In the genomic region with DNA sequence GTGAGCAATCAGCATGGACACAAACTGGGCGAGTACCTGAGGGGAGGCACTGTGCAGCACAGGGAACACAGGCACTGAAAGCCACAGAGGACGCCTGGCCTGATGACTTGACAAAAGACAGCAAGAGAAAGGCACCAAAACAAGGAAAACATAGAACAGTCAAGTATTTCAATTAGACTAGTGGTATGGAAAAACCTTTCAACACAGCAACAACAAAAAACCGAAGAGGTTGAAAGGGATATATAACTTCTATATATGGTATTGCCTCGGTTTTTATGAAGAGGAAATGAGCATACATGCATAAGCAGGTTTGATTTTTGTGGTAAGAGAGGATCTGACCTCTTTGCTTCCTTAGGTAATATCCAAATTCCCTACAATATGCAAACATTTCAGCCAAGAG, we compare ENCODE assay signal across 31 mouse cellular contexts. TPM values are rescaled to one million over a fixed set of nuclear protein-coding genes. Genes with fewer than 3 reads are reported as not detected.
DNase-seq lines count a peak whose midpoint lies in the region; ATAC-seq and TF ChIP-seq lines count a peak whose summit lies in the region.
"Had no signal": no experiment of that assay in that cellular context is flagged by ENCODE, and none has a peak within 500 bp of the region (broad histone marks: within the 10 kb centered on the region; RNA-seq: fewer than 3 reads in every experiment).

No protein-coding gene starts in this region.

- H3K4me1 ChIP-seq in thymus, adult 2 months (replicated peaks; ENCODE audit: control insufficient read depth, insufficient read depth, low read length) = peaks cover 29% of the 10 kb centered on the region
- H3K4me1 ChIP-seq in olfactory bulb, adult 2 months (ENCODE audit: control insufficient read depth, insufficient read depth, low read length) = peaks cover 22% of the 10 kb centered on the region
- H3K4me1 ChIP-seq in liver, embryonic 11.5 days (replicated peaks; ENCODE audit: control insufficient read depth, insufficient read depth, low read length) = no peaks in the 10 kb centered on the region

- no peak for TF ChIP-seq POLR2A in thymus, adult 2 months (IDR thresholded peaks at IDR 0.05; ENCODE audit: control insufficient read depth, extremely low read depth, insufficient read depth, low read length, poor library complexity)
- TF ChIP-seq POLR2A in olfactory bulb, adult 2 months (IDR thresholded peaks at IDR 0.05; ENCODE audit: insufficient read depth, low read depth, low read length) = no peak

- peak overlapping the region; percentile 79 for H3K27ac ChIP-seq in thymus, adult 2 months (ENCODE audit: control insufficient read depth, insufficient read depth, low read length)
- peak overlapping the region; percentile 46 for H3K27ac ChIP-seq in olfactory bulb, adult 2 months (ENCODE audit: insufficient read depth, low read depth, low read length)
- H3K27ac ChIP-seq in liver, embryonic 11.5 days (ENCODE audit: low read depth, low read length) = no peak overlapping the region
- H3K27ac ChIP-seq: gastrocnemius, adult 2 months; hindbrain, embryonic 10.5 days; liver, embryonic 13.5 days; macrophage had no signal

- DNase-seq in thymus, adult 2 months = peak; percentile 19
- DNase-seq in thymus, postnatal 36 days = no peak
- DNase-seq in T-cell, adult 2 months (ENCODE audit: low spot score) = peak; percentile 10
- no peak for DNase-seq in liver, embryonic 11.5 days (ENCODE audit: low spot score)
- DNase-seq in layer of hippocampus, adult 8-10 months (ENCODE audit: low spot score in 2 of 2) = no peak
- DNase-seq in adrenal gland, postnatal 10 days = no peak
- DNase-seq: adrenal gland, postnatal 25 days; cerebellum, adult 11-12 months; cerebellum, postnatal 14 days; gastrocnemius, adult 2 months; gastrocnemius, postnatal 36 days; heart, adult 18-20 months; kidney, adult 8-10 months; kidney, postnatal 10 days; left cerebral cortex, postnatal 4 days; liver, embryonic 13.5 days; lung, adult 18-20 months; midbrain, embryonic 14.5 days; right cerebral cortex, adult 18-20 months had no signal

- no peak for ATAC-seq in liver, embryonic 11.5 days (replicated peaks; ENCODE audit: low FRiP score)
- ATAC-seq: forebrain, embryonic 16.5 days; hindbrain, embryonic 16.5 days; intestine, embryonic 16.5 days; lung, postnatal 0 days had no signal

- no peak overlapping the region for H3K4me2 ChIP-seq in liver, embryonic 11.5 days
- H3K4me2 ChIP-seq: heart, embryonic 12.5 days; liver, embryonic 13.5 days had no signal

- no peak overlapping the region for H3K9ac ChIP-seq in liver, embryonic 11.5 days (ENCODE audit: low read depth, low read length)
- H3K9ac ChIP-seq: heart, embryonic 12.5 days; liver, embryonic 13.5 days had no signal

- no peak overlapping the region for H3K4me3 ChIP-seq in thymus, adult 2 months (ENCODE audit: control insufficient read depth, insufficient read depth, low read length)
- no peak overlapping the region for H3K4me3 ChIP-seq in olfactory bulb, adult 2 months (ENCODE audit: insufficient read depth, low read depth, low read length)
- H3K4me3 ChIP-seq in liver, embryonic 11.5 days (ENCODE audit: low read depth, low read length) = no peak overlapping the region
- H3K4me3 ChIP-seq: erythroblast, embryonic 14.5 days; gastrocnemius, adult 2 months; heart, embryonic 12.5 days; hindbrain, embryonic 10.5 days; left cerebral cortex, adult 2 months; liver, embryonic 13.5 days had no signal

- WGBS in thymus, adult 2 months = 17% methylated on average over 4 of the region's 4 CpGs
- WGBS in olfactory bulb, adult 2 months = 75% methylated on average over 4 of the region's 4 CpGs
- 80% methylated on average over 4 of the region's 4 CpGs for WGBS in liver, embryonic 11.5 days

- no peaks in the 10 kb centered on the region for H3K27me3 ChIP-seq in thymus, adult 2 months (ENCODE audit: control insufficient read depth, insufficient read depth, low read length)
- H3K27me3 ChIP-seq in liver, embryonic 11.5 days (replicated peaks; ENCODE audit: control insufficient read depth, insufficient read depth, low read length) = no peaks in the 10 kb centered on the region
- H3K27me3 ChIP-seq: heart, embryonic 12.5 days; liver, embryonic 13.5 days had no signal

- H3K9me3 ChIP-seq in liver, embryonic 11.5 days (ENCODE audit: control insufficient read depth, low read length) = no peaks in the 10 kb centered on the region; the same call in 1 of the 2 replicates
- H3K9me3 ChIP-seq: G1E; heart, embryonic 12.5 days; liver, embryonic 13.5 days had no signal

- peaks cover 11% of the 10 kb centered on the region for H3K36me3 ChIP-seq in thymus, adult 2 months (ENCODE audit: control insufficient read depth, insufficient read depth, low read length)
- peaks cover 12% of the 10 kb centered on the region for H3K36me3 ChIP-seq in liver, embryonic 11.5 days (ENCODE audit: control insufficient read depth, insufficient read depth, low read length)

- no peak for TF ChIP-seq CTCF in thymus, adult 2 months (IDR thresholded peaks at IDR 0.05; ENCODE audit: borderline replicate concordance, control insufficient read depth, extremely low read depth, insufficient read depth, low read length, poor library complexity)
- TF ChIP-seq CTCF in olfactory bulb, adult 2 months (IDR thresholded peaks at IDR 0.05; ENCODE audit: insufficient read depth, low read depth, low read length) = no peak

RNA-seq across cellular contexts. Expression of a gene that starts 47.0 kb away (rescaled TPM):
- polyA plus RNA-seq in thymus, adult 2 months (2012; rRNA removed) = 0.09 and 0.10 TPM in 2 replicates
- not detected in 2 replicates for polyA plus RNA-seq in olfactory bulb, adult 2 months (2012; ENCODE audit: insufficient read depth, insufficient read length, low replicate concordance, missing spikeins)
- polyA plus RNA-seq in liver, embryonic 11.5 days (2014; fragmentation: Nextera tagmentation; extraction: Ambion mirVana) = 0.11 and 0.27 TPM in 2 replicates
- total RNA-seq in layer of hippocampus, adult 8-10 months (2022) = under 1 TPM; 0.27 to 0.39 (median 0.29) TPM
- total RNA-seq in adrenal gland, postnatal 10 days (2021) = under 1 TPM; 0.21 to 0.24 TPM
- total RNA-seq: heart, adult 18-20 months; layer of hippocampus, postnatal 10 days had no signal
- polyA plus RNA-seq: erythroblast, embryonic 14.5 days; G1E; heart, embryonic 12.5 days; macrophage had no signal

RNA-seq across cellular contexts. Expression of a gene that starts 47.4 kb away (rescaled TPM):
- polyA plus RNA-seq in thymus, adult 2 months (2012; rRNA removed) = 52.1 and 62.2 TPM in 2 replicates
- not detected in 2 replicates for polyA plus RNA-seq in olfactory bulb, adult 2 months (2012; ENCODE audit: insufficient read depth, insufficient read length, low replicate concordance, missing spikeins)
- 31.9 and 32.4 TPM in 2 replicates for polyA plus RNA-seq in liver, embryonic 11.5 days (2014; fragmentation: Nextera tagmentation; extraction: Ambion mirVana)
- 100 to 1,000 TPM; 124 to 133 (median 129) TPM for total RNA-seq in layer of hippocampus, adult 8-10 months (2022)
- total RNA-seq in adrenal gland, postnatal 10 days (2021) = 10 to 100 TPM; 45.8 to 52.3 TPM

Comparison
In these comparisons a context has a peak if more than half of its experiments do, and no peak if none do; other contexts are left out.
1. DNase-seq: peak in thymus, adult 2 months (single experiment) and T-cell, adult 2 months (single experiment); none in thymus, postnatal 36 days (0 of 2), liver, embryonic 11.5 days (single experiment), layer of hippocampus, adult 8-10 months (0 of 2) and adrenal gland, postnatal 10 days (single experiment).